Mouse (Mus musculus): ENCODE data around the gene Appl2. TPM values are rescaled to one million over a fixed set of nuclear protein-coding genes. Genes with fewer than 3 reads are reported as not detected.

Gene Appl2
- polyA plus RNA-seq, 1 experiment from 2014 or later: 31.0 TPM

GRCm38 (mm10) chr10:83590801-83591200 is 57.7 kb downstream of the Appl2 start:
- 89% methylated on average over 6 of the region's 6 CpGs for WGBS
- peaks cover 17% of the 10 kb centered on the region for H3K36me3 ChIP-seq (ENCODE audit: control insufficient read depth, insufficient read depth, low read length)

GRCm38 (mm10) chr10:83565449-83566441 is 82.8 kb downstream of the Appl2 start:
- 96% methylated on average over 7 of the region's 7 CpGs for WGBS
- Histone ChIP-seq H3K36me3 (ENCODE audit: control insufficient read depth, insufficient read depth, low read length) (peaks cover 16% of the 10 kb centered on the region), H3K4me2 (ENCODE audit: low read depth) (no peak overlapping the region), H3K9me3 (ENCODE audit: control insufficient read depth, low read length) (no peaks in the 10 kb centered on the region), H3K27ac (ENCODE audit: low read depth, low read length) (no peak overlapping the region), H3K9ac (ENCODE audit: low read length) (no peak overlapping the region), H3K4me1 (ENCODE audit: control insufficient read depth, insufficient read depth, low read length) (no peaks in the 10 kb centered on the region), H3K27me3 (ENCODE audit: control insufficient read depth, insufficient read depth, low read length) (no peaks in the 10 kb centered on the region), H3K4me3 (ENCODE audit: low read depth, low read length) (no peak overlapping the region)
- DNase-seq (ENCODE audit: low spot score) (no peak), ATAC-seq (ENCODE audit: insufficient read depth, low FRiP score, low TSS enrichment) (no peak)

More at GRCm38 (mm10) chr10:83590801-83591200, 57.7 kb downstream of the Appl2 start:
- no peak for DNase-seq (ENCODE audit: low spot score)
- no peak overlapping the region for H3K27ac ChIP-seq (ENCODE audit: low read depth, low read length)
- no peaks in the 10 kb centered on the region for H3K27me3 ChIP-seq (ENCODE audit: control insufficient read depth, insufficient read depth, low read length)
- H3K9ac ChIP-seq (ENCODE audit: low read length): no peak overlapping the region
- H3K4me2 ChIP-seq (ENCODE audit: low read depth): no peak overlapping the region
- H3K4me3 ChIP-seq (ENCODE audit: low read depth, low read length): no peak overlapping the region
- no peak for ATAC-seq (ENCODE audit: insufficient read depth, low FRiP score, low TSS enrichment)
- H3K9me3 ChIP-seq (ENCODE audit: control insufficient read depth, low read length): no peaks in the 10 kb centered on the region
- H3K4me1 ChIP-seq (ENCODE audit: control insufficient read depth, insufficient read depth, low read length): no peaks in the 10 kb centered on the region

DNA sequence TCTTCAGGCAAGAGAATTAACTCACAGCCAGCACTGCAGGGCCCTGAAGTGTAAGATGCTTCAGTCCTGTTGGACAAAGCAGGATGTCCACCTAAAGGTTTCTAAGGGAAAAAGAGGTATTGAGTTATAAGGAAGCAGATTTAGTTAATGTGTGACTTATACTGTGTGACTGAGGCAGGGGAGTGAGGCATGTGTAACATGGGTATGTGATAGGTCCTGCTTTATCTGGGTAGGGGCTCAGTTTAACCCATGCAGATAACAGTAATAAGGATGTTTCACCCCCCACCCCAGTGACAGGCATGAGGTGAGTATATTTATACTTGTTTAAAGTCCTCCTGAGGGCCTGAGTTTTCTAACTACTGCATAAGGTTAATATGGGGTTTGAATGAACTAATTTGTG is 85.5 kb downstream of the Appl2 start:
- ATAC-seq (ENCODE audit: insufficient read depth, low FRiP score, low TSS enrichment): no peak
- Histone ChIP-seq H3K27ac (ENCODE audit: low read depth, low read length) (no peak overlapping the region), H3K4me3 (ENCODE audit: low read depth, low read length) (no peak overlapping the region), H3K27me3 (ENCODE audit: control insufficient read depth, insufficient read depth, low read length) (no peaks in the 10 kb centered on the region), H3K9ac (ENCODE audit: low read length) (no peak overlapping the region), H3K9me3 (ENCODE audit: control insufficient read depth, low read length) (no peaks in the 10 kb centered on the region), H3K4me1 (ENCODE audit: control insufficient read depth, insufficient read depth, low read length) (no peaks in the 10 kb centered on the region), H3K4me2 (ENCODE audit: low read depth) (no peak overlapping the region), H3K36me3 (ENCODE audit: control insufficient read depth, insufficient read depth, low read length) (peaks cover 18% of the 10 kb centered on the region)
- no peak for DNase-seq (ENCODE audit: low spot score)

Other genes starting within 250 kb of the Appl2 start
- 6.7 and 8.6 TPM in 2 replicates for gene Aldh1l2, start 114.6 kb downstream of the Appl2 start, polyA plus RNA-seq (2014; fragmentation: Nextera tagmentation; extraction: Ambion mirVana)
- gene Washc4, start 105.0 kb downstream of the Appl2 start, polyA plus RNA-seq (2014; fragmentation: Nextera tagmentation; extraction: Ambion mirVana): 40.1 and 41.1 TPM in 2 replicates
- gene 1500009L16Rik, start 74.1 kb upstream of the Appl2 start, polyA plus RNA-seq (2014; fragmentation: Nextera tagmentation; extraction: Ambion mirVana): 32.6 and 39.4 TPM in 2 replicates